Mouse (Mus musculus): ENCODE measurements around the gene Klhl8. TPM values are rescaled to one million over a fixed set of nuclear protein-coding genes. Genes with fewer than 3 reads are reported as not detected.

Gene Klhl8
- total RNA-seq (2023) = 0.32 and 0.47 TPM in 2 replicates

GRCm38 (mm10) chr5:103910748-103911409, at the start of gene Klhl8:
Klhl8 (minus strand) TSS chr5:103911259.

Other genes with a start within 250 kb of the Klhl8 start
- gene Aff1, start 218.9 kb downstream of the Klhl8 start, total RNA-seq (2023) = 132 and 153 TPM in 2 replicates
- gene Hsd17b13, start 66.2 kb upstream of the Klhl8 start, total RNA-seq (2023) = not detected in 2 replicates
- 154 and 170 TPM in 2 replicates for gene Hsd17b11, start 110.7 kb upstream of the Klhl8 start, total RNA-seq (2023)
- 10.5 and 11.8 TPM in 2 replicates for gene Nudt9, start 135.0 kb upstream of the Klhl8 start, total RNA-seq (2023)
- gene Gm17660, start 166.3 kb upstream of the Klhl8 start, total RNA-seq (2023) = not detected in 2 replicates
- not detected in 2 replicates for gene Sparcl1, start 202.5 kb upstream of the Klhl8 start, total RNA-seq (2023)

All from neutrophil, adult 65 days (primary cell).